Mouse (Mus musculus) limb, embryonic 11.5 days (tissue): ENCODE results near the gene Slc6a19. TPM values are rescaled to one million over a fixed set of nuclear protein-coding genes. Genes with fewer than 3 reads are reported as not detected.
"Not testable (repeated sequence)": the region's sequence is repeated elsewhere in the genome, so short reads cannot be mapped to it uniquely, and the experiment has no call there.

ENCODE experiments used
- ATAC-seq: fragments of 200-750 bp; cut with Nextera tagmentation; 2 replicates; pipeline ENCODE4 v1.8.0; 2017; ENCODE audit warnings: low read depth; ENCODE audit not compliant: insufficient number of reproducible peaks, low FRiP score, low TSS enrichment
- DNase-seq: peaks from one replicate; pipeline ENCODE4 v3.0.0-alpha.2; 2015; ENCODE audit warnings: low spot score
- H3K27ac ChIP-seq: fragments of 300-500 bp; sonication (generic); replicated peaks from 2 replicates; pipeline ENCODE4 v1.5.1; 2014; ENCODE audit warnings: low read depth, mild to moderate bottlenecking, low read length
- H3K27me3 ChIP-seq: fragments of 300-500 bp; sonication (generic); 2 replicates; pipeline ENCODE4 v1.6.1; 2014; ENCODE audit warnings: mild to moderate bottlenecking, low read length, mixed read lengths; ENCODE audit not compliant: control insufficient read depth, insufficient read depth
- H3K36me3 ChIP-seq: fragments of 300-500 bp; sonication (generic); 2 replicates; pipeline ENCODE4 v1.6.1; 2014; ENCODE audit warnings: mild to moderate bottlenecking, low read length, moderate library complexity, mixed read lengths; ENCODE audit not compliant: control insufficient read depth, insufficient read depth
- H3K4me1 ChIP-seq: fragments of 300-500 bp; sonication (generic); 2 replicates; pipeline ENCODE4 v1.6.1; 2014; ENCODE audit warnings: low read length, mixed read lengths; ENCODE audit not compliant: control insufficient read depth, insufficient read depth
- H3K4me2 ChIP-seq: fragments of 300-500 bp; sonication (generic); 2 replicates; pipeline ENCODE4 v1.6.1; 2014; ENCODE audit warnings: low read depth, mild to moderate bottlenecking, moderate library complexity; ENCODE audit not compliant: severe bottlenecking
- H3K4me3 ChIP-seq: fragments of 300-500 bp; sonication (generic); 2 replicates; pipeline ENCODE4 v1.5.1; 2014; ENCODE audit warnings: low read depth, low read length
- H3K9ac ChIP-seq: fragments of 300-500 bp; sonication (generic); 2 replicates; pipeline ENCODE4 v1.6.1; 2014; ENCODE audit warnings: mild to moderate bottlenecking, low read length
- H3K9me3 ChIP-seq: fragments of 300-500 bp; sonication (generic); 2 replicates; pipeline ENCODE4 v1.6.1; 2016; ENCODE audit warnings: low read length; ENCODE audit not compliant: control insufficient read depth
- WGBS: fragments of 180-500 bp; shearing (Covaris S2); extraction: QIAGEN DNeasy Blood & Tissue Kit; methylation state at CpG from one replicate; pipeline ENCODE4 v1.1.7; 2014; 5-methylcytosine and 5-hydroxymethylcytosine counted together
- polyA plus RNA-seq: library from polyadenylated mRNA; unstranded; fragments of >200 nt; fragmentation: Nextera tagmentation; extraction: Ambion mirVana; gene quantifications from 2 replicates; pipeline ENCODE4 v1.2.1, GENCODE M21; 2014

Slc6a19 gene
- polyA plus RNA-seq = not detected in 2 replicates

DNA sequence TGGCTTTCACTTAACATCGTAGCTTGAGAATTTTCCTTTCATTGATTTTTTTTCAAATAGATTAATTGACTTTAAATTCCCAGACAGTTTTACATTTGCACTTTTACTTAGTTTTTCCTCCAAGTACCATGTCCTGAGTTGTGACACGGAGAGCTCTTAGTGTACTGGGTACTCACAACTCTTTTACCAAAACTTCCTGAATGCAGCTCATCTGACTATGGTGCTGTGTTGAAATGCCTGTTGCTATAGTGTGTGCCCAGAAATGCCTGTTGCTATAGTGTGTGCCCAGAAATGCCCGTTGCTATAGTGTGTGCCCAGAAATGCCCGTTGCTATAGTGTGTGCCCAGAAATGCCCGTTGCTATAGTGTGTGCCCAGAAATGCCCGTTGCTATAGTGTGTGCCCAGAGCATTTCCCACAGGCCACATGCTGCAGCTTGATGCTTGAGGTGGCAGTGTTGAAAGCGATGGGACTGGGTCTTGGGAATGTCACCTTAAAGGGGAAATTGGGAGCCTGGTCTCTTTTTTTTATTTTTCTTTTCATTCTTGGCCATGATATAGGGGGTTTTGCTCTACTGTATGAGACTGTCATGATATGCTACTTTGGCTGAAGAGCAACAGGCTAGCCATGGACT, at the start of gene Slc6a19:
Gene Slc6a19 (minus strand): TSS at position 172 of the 632 bp plus-strand sequence.
- Histone ChIP-seq H3K4me2 (no peak within 1 kb of the TSS), H3K9ac (no peak within 1 kb of the TSS), H3K27ac (no peak within 1 kb of the TSS), H3K4me1 (no peaks in the 10 kb centered on the region), H3K27me3 (no peaks in the 10 kb centered on the region), H3K4me3 (no peak within 1 kb of the TSS), H3K36me3 (no peaks in the 10 kb centered on the region), H3K9me3 (no peaks in the 10 kb centered on the region)
- WGBS = 91% methylated on average over 7 of the region's 7 CpGs
- ATAC-seq (no peak), DNase-seq (no peak)

GRCm38 (mm10) chr13:73751284-73751683, 46.6 kb upstream of the Slc6a19 start:
- Histone ChIP-seq H3K4me1 (no peaks in the 10 kb centered on the region), H3K9me3 (no peaks in the 10 kb centered on the region), H3K27me3 (no peaks in the 10 kb centered on the region), H3K4me3 (no peak overlapping the region), H3K4me2 (no peak overlapping the region), H3K9ac (no peak overlapping the region), H3K36me3 (no peaks in the 10 kb centered on the region), H3K27ac (no peak overlapping the region)
- ATAC-seq (no peak), DNase-seq (no peak)
- WGBS = 94% methylated on average over 3 of the region's 3 CpGs

DNA sequence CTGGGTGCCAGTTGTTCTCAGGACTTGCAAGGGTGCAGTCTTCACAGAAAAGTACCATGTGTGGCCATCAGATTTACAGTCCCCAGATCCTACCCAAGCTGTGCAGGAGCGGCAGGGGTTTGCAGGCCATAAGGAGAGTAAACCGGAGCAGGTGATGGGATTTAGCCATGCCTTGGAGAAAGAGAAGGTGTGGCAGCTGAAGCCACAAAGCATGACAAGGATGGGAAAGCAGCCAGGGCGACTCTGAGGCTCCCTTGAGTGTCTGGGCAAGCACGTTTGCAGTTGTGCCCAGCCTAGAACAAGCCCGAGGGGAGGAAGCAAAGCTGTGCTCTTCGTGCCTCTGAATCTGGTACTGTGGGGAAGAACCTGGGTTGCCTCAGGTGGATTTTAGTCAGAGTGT, 45.8 kb upstream of the Slc6a19 start:
- no peaks in the 10 kb centered on the region for H3K4me1 ChIP-seq
- H3K9ac ChIP-seq = no peak overlapping the region
- H3K27ac ChIP-seq = no peak overlapping the region
- DNase-seq = no peak
- no peaks in the 10 kb centered on the region for H3K27me3 ChIP-seq
- 75% methylated on average over 6 of the region's 6 CpGs for WGBS
- no peak overlapping the region for H3K4me3 ChIP-seq
- no peak overlapping the region for H3K4me2 ChIP-seq
- H3K9me3 ChIP-seq = no peaks in the 10 kb centered on the region
- no peak for ATAC-seq
- no peaks in the 10 kb centered on the region for H3K36me3 ChIP-seq

DNA sequence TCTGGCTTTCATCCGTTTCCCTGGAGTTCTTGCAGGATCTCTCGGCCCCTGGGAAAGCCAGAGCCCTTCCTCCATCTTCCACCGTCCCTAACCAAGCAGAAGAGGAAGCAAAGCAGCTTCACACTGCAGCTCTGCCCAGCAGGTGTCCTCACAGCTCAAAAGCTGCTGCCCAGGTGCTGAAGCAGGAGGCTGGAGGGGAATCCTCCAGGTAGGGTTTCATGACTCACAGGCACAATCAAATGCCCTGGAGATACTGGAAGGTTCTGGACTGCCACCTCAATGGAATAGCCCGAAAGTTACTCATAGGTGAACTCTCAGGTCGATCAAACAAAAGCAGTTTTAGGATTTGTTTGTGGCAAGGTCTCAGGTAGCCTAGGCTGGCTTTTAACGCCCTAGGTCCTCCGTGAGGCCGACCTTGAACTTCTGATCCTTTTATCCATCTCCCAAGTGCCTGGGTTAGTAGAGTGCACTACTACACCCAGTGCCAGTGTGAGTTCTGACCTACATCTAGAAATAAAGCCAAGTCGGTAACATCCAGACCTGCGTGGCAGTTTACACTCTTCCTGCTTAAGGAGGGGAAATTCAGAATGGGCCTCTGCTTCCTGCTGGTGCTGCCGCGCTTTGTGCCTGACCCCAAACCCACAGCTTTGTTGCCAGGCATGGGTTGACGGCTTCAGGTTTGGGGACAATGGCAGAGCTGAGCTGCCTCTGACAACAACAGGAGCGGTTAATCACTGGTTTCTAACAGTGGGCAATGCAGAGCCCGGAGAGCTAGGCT, 44.2 kb upstream of the Slc6a19 start:
- Histone ChIP-seq H3K4me1 (no peaks in the 10 kb centered on the region), H3K27me3 (no peaks in the 10 kb centered on the region), H3K36me3 (no peaks in the 10 kb centered on the region), H3K9ac (no peak overlapping the region), H3K27ac (no peak overlapping the region), H3K9me3 (no peaks in the 10 kb centered on the region), H3K4me2 (no peak overlapping the region), H3K4me3 (no peak overlapping the region)
- DNase-seq (no peak), ATAC-seq (no peak)
- 46% methylated on average over 15 of the region's 15 CpGs for WGBS

GRCm38 (mm10) chr13:73743662-73744061, 39.0 kb upstream of the Slc6a19 start:
- Histone ChIP-seq H3K4me2 (no peak overlapping the region), H3K27me3 (no peaks in the 10 kb centered on the region), H3K36me3 (no peaks in the 10 kb centered on the region), H3K9me3 (no peaks in the 10 kb centered on the region), H3K4me3 (no peak overlapping the region), H3K9ac (no peak overlapping the region), H3K27ac (no peak overlapping the region), H3K4me1 (no peaks in the 10 kb centered on the region)
- ATAC-seq = no peak
- WGBS = 73% methylated on average over 3 of the region's 3 CpGs
- no peak for DNase-seq

- H3K27me3 ChIP-seq = no peaks in the 10 kb centered on the region
- H3K4me2 ChIP-seq = no peak overlapping the region
- H3K36me3 ChIP-seq = no peaks in the 10 kb centered on the region
- 41% methylated on average over 4 of the region's 4 CpGs for WGBS
- H3K4me1 ChIP-seq = no peaks in the 10 kb centered on the region
- H3K27ac ChIP-seq = no peak overlapping the region
- H3K9me3 ChIP-seq = no peaks in the 10 kb centered on the region
- H3K4me3 ChIP-seq = no peak overlapping the region
- DNase-seq (no peak), ATAC-seq (no peak)
- H3K9ac ChIP-seq = no peak overlapping the region
These were observed 38.3 kb upstream of the Slc6a19 start for GRCm38 (mm10) chr13:73742944-73743343.

DNA sequence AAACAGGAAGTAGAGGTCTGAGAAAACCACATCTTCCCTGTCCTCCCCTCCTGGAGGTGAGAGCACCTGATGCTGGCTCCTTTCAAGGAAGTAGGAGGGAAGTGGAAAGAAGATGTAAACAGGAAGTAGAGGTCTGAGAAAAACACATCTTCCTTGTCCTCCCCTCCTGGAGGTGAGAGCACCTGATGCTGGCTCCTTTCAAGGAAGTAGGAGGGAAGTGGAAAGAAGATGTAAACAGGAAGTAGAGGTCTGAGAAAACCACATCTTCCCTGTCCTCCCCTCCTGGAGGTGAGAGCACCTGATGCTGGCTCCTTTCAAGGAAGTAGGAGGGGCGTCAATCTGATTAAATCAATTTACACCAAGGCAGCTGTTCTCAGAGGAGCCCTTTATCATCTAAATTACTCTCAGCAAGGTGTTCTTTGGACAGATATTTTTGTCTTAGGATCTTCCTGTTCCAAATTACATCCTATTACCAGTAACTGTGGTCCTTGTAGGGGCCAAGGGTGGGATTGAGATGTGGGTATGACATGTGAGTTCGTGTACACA, 35.8 kb upstream of the Slc6a19 start:
- not testable (repeated sequence) for H3K27me3 ChIP-seq, H3K4me1 ChIP-seq, H3K36me3 ChIP-seq, H3K9ac ChIP-seq, H3K27ac ChIP-seq, H3K4me3 ChIP-seq, H3K9me3 ChIP-seq, H3K4me2 ChIP-seq, DNase-seq, ATAC-seq
- WGBS = 54% methylated on average over 2 of the region's 2 CpGs

- Histone ChIP-seq H3K27me3 (0 out of 2 replicates have a peak, but pooled peaks cover 6% of the 10 kb centered on the region), H3K9me3 (no peaks in the 10 kb centered on the region), H3K36me3 (no peaks in the 10 kb centered on the region), H3K4me3 (no peak overlapping the region), H3K9ac (no peak overlapping the region), H3K4me2 (no peak overlapping the region), H3K27ac (no peak overlapping the region), H3K4me1 (peaks cover 5% of the 10 kb centered on the region; the same call in 1 of the 2 replicates)
- 87% methylated on average over 3 of the region's 3 CpGs for WGBS
- ATAC-seq = no peak
- DNase-seq = no peak
These were observed 32.3 kb upstream of the Slc6a19 start for GRCm38 (mm10) chr13:73736943-73737342.
